Mouse (Mus musculus): ENCODE results near the gene Zrsr1.
A peak's percentile ranks its signal among the peaks of the same experiment; 100 is the strongest.

The Zrsr1 gene

GRCm38 (mm10) chr11:22972746-22973526 lies 1.1 kb downstream of the Zrsr1 start:
- peak; percentile 34 for DNase-seq (ENCODE audit: extremely low read depth, low read depth, low spot score)

- no peak for DNase-seq (ENCODE audit: extremely low read depth, low read depth, low spot score)
Observed at GRCm38 (mm10) chr11:22973599-22973998, 1.8 kb downstream of the Zrsr1 start.

- DNase-seq (ENCODE audit: extremely low read depth, low read depth, low spot score), result no peak
Observed at GRCm38 (mm10) chr11:22978215-22978614, 6.4 kb downstream of the Zrsr1 start.

- DNase-seq (ENCODE audit: extremely low read depth, low read depth, low spot score), result no peak
Observed at GRCm38 (mm10) chr11:22978711-22979110, 6.9 kb downstream of the Zrsr1 start.

DNA sequence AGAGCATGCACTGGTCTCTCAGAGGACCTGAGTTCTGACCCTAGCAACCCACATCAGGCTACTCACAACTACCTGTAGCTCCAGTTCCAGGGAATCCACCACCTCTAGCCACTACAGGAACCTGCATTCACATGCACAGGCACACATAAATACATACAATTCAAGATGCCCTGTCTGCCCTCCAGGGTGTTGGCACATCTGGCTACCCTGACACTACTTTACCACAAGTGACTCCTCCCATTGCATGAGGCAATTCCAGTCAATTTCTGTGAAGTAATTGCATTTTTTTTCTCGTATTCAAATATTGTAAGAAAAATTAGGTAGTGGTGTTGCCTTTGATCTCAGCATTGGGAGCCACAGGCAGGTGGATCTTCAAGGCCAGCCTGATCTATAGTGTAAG lies 7.4 kb downstream of the Zrsr1 start:
- DNase-seq (ENCODE audit: extremely low read depth, low read depth, low spot score), result no peak

GRCm38 (mm10) chr11:22981041-22981440 lies 9.2 kb downstream of the Zrsr1 start:
- DNase-seq (ENCODE audit: extremely low read depth, low read depth, low spot score), result no peak

DNA sequence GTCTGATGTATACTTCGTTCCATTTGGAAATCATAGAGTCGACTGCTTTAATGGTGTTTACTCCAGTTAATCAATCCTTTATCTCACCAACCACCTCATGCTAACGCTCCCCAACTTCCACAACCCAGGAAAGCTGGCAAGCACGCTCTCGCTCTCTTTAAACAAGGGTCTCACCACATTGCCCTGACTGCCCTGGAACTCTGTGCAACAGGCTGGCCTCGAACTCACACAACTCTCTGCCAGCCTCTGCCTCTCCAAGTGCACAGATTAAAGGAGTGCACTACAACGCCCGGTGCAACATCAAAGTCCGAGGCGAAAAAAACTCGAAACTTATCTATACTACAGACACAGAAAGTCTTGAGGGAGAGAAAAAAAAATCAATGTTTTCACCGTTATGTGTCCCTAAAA lies 9.7 kb downstream of the Zrsr1 start:
- DNase-seq (ENCODE audit: extremely low read depth, low read depth, low spot score), result no peak

GRCm38 (mm10) chr11:22981984-22982757 lies 10.4 kb downstream of the Zrsr1 start, which contains the start of the genes Gm28048 and Commd1:
Gene Gm28048, minus strand, starts transcription at chr11:22982090.
Gene Commd1, minus strand, starts transcription at chr11:22982382.
- peak; percentile 30 for DNase-seq (ENCODE audit: extremely low read depth, low read depth, low spot score)

DNA sequence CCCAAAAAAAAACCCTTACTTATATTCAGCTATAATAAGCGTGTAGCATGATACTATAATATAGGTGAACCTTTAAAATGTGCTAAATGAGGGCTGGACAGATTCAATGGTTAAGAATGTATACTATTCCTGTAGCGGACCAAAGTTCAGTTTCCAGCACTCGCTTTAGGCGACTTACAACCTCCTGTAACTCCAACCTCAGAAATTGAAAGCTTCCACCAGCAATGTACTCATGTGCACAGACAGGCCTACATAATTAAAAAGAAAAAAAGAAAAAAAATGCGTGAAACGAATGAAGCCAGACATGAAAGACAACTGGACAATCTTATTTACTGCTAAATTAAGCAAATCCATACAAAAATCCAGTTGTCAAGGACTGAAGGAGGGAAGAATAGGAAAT lies 11.0 kb downstream of the Zrsr1 start:
- DNase-seq (ENCODE audit: extremely low read depth, low read depth, low spot score), result no peak

- DNase-seq (ENCODE audit: extremely low read depth, low read depth, low spot score), result no peak
Observed at GRCm38 (mm10) chr11:22985510-22985909, 13.7 kb downstream of the Zrsr1 start.

GRCm38 (mm10) chr11:22987357-22987756 lies 15.6 kb downstream of the Zrsr1 start:
- DNase-seq (ENCODE audit: extremely low read depth, low read depth, low spot score), result no peak

- DNase-seq (ENCODE audit: extremely low read depth, low read depth, low spot score), result no peak
Observed at GRCm38 (mm10) chr11:22989786-22990185, 18.0 kb downstream of the Zrsr1 start.

DNA sequence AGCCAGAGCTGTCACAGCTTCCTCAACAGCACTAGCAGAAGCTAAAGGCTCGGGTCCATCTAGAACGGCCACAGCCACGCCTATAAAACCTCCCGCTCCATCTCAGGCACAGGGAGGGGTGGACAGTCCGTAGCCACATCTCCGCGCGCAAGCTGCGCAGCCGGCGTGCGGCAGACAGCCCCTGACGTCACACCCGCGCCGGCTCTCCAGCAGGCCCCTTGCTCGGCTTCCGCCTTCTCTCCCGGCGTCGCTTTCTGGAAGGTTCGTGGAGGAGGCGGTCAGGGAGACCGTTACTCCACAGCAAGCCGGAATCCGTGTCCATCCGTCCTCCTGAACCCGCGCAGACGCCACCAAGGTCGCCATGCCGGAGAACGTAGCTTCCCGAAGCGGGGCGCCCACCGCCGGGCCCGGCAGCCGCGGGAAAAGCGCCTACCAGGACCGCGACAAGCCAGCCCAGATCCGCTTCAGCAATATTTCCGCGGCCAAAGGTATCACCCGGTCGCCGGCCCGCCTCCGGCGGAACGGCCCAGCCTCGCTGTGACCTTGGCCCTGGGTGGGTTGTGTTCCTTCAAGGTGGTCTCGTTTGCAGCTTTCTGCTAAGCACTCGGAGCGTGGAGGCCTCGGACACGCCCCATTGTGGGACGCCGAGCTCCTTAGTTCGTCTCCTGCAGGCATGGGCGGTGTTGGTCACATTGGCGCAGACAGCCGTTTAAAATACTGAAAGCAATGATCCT lies 18.8 kb downstream of the Zrsr1 start, which contains the start of gene Cct4:
Cct4 (plus strand) TSS at position 127 of the 734 bp plus-strand sequence.
- DNase-seq (ENCODE audit: extremely low read depth, low read depth, low spot score), result no peak

DNA sequence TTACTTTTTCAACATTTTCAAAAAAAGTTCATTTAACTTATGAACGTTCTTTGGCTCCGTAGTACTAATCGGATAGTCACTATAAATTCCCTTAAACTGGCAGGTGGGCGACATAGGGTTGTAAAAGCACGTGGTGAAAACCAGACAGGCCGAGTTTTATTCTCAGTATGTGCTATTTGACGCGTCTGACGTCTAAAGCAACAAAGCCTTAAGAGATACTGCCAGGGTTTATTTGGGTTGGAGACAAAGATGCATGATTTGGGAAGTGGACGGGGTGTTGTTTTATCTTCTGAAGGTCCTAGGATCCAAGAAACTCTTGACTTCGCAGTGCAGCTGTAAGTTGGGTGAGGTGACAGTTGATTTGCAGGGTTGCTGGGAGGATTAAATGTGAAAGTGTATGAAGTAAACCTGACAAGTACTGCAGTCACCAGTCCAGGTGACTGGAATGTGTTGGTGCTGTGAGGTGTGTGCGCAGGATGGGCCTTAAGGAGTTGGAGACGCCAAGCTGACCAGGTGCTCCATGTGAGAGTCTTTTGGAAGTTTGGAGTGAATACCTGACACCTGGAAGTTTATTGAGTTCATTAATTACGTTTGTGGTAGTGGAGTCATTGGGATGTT lies 19.5 kb downstream of the Zrsr1 start:
- DNase-seq (ENCODE audit: extremely low read depth, low read depth, low spot score), result no peak

GRCm38 (mm10) chr11:22994271-22994670 lies 22.5 kb downstream of the Zrsr1 start:
- DNase-seq (ENCODE audit: extremely low read depth, low read depth, low spot score), result no peak

DNA sequence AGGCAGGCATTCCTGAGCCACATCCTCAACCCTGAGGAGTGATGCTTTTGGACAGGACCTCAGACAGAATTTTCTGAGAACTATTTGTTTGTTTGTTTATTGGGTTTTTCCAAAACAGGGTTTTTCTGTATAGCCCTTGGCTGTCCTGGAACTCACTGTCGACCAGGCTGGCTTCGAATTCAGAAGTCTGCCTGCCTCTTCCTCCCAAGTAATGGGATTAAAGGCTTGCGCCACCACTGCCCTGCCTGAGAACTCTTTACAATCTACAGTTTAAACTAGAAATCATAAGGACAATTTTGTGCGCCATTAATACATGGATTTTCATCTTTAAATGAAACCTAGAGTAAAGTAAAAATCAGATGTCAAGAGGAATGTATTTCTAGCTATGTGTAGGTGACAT lies 23.7 kb downstream of the Zrsr1 start:
- DNase-seq (ENCODE audit: extremely low read depth, low read depth, low spot score), result no peak

DNA sequence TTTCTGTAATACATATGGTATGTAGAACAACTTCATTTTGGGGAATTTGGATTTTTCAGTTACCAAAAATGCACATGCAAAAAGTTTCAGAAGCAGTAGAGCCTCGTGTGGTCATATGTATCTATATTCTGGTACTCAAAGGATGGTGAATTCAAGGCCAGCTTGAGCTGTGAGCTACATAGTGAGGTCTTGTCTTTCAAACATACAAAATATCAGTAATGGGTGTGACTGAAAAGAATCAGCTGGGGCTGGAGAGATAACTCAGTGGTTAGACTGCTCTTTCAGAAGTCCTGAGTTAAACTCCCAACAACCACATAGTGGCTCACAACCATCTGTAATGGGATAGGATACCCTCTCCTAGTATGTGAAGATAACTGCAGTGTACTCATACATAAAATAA lies 26.5 kb downstream of the Zrsr1 start:
- no peak for DNase-seq (ENCODE audit: extremely low read depth, low read depth, low spot score)

GRCm38 (mm10) chr11:23005276-23005675 lies 33.5 kb downstream of the Zrsr1 start:
- no peak for DNase-seq (ENCODE audit: extremely low read depth, low read depth, low spot score)

- no peak for DNase-seq (ENCODE audit: extremely low read depth, low read depth, low spot score)
Observed at GRCm38 (mm10) chr11:23007166-23007480, 35.3 kb downstream of the Zrsr1 start.

GRCm38 (mm10) chr11:23007481-23008180 lies 35.8 kb downstream of the Zrsr1 start, which contains the start of gene Fam161a:
Gene Fam161a, plus strand, starts transcription at chr11:23007531.
- peak; percentile 56 for DNase-seq (ENCODE audit: extremely low read depth, low read depth, low spot score)
